Mouse (Mus musculus) urinary bladder, postnatal 4 days (tissue): ENCODE measurements around the gene Hspb8.

ENCODE experiments used
- DNase-seq, 2 experiments: peaks; one replicate each; pipeline ENCODE4 v3.0.0; 2021 to 2022; ENCODE audit warnings: low spot score in 2 of 2

The Hspb8 gene

GRCm38 (mm10) chr5:116422699-116423201 is at the start of gene Hspb8:
Hspb8 (minus strand) TSS chr5:116422864.
- DNase-seq: peak; percentile 74 to 80

- DNase-seq: no peak
These were observed 38.8 kb upstream of the Hspb8 start for GRCm38 (mm10) chr5:116461354-116462042.

DNA sequence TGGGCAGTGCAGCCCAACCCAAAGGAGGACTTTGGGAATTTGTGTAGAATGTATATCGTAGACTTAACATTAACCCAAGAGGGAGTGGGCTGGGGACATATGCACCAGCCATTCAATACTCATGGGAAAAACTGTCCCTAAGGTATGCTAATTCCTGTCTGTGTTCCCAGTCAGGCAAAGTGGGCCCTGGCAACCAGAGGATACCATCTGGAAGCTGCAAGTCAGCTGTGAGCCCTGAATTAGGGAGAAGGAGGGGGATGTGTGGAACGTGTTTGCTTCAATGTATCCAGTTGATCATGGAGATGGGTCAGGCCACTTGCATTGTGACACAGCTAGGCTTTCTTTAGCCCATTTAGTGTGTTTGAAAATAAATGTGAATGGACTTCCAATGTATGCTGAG is 37.3 kb upstream of the Hspb8 start:
- DNase-seq: no peak

- no peak for DNase-seq
These were observed 35.1 kb upstream of the Hspb8 start for GRCm38 (mm10) chr5:116457791-116458190.

DNA sequence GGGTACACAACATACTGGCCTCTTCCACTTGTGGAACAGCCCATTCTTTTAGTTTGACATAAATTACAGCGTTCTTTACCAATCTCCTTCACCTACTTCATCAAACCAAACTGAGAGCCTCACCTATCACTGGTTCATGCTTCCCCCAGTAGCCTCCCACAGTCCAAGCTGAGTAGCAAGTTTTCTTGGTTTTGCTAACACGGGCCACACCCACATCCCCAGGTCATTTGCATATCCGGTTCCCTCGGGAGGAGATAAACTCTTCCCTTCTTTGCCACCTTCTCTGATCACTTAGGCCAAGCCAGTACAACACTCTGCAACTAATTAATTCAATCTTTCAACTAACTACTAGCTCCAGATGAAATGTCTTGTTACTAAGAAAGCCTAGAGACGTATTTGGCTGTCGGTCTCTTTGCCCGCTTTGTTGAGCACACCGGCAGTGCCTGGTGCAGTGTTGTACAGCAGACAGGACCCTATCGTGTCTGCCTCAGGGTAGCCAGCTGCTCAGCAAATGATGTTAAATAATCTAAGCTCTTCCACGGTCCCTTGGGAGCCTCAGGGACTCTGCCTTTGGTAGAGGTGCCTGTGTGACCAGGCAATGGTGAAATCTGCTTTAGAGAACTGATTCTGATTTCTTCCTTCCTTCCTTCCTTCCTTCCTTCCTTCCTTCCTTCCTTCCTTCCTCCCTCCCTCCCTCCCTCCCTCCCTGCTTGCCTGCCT is 34.3 kb upstream of the Hspb8 start:
- no peak for DNase-seq

DNA sequence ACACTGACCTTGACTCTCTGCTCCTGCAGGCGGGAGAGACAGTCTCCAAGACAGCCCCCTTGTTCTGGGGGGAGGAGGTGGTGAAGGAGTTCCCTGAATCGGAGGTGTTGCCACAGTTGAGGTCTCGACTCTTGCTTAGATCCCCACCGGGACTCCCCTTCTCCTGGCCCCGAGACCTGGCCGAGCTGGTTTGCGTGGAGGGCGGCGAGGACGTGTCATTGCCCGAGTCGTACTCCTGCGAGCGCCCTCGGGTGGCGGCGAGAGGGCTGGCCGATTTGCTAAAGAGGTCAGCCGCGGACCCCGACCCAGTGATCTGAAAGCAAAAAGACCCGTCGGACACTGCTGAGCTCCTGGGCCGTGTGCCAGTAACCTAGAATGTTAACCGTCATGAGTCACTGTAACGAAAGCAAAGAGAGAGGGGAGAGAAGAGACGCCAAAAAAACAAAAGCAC is 30.8 kb upstream of the Hspb8 start:
- peak; percentile 64 to 79 for DNase-seq

DNA sequence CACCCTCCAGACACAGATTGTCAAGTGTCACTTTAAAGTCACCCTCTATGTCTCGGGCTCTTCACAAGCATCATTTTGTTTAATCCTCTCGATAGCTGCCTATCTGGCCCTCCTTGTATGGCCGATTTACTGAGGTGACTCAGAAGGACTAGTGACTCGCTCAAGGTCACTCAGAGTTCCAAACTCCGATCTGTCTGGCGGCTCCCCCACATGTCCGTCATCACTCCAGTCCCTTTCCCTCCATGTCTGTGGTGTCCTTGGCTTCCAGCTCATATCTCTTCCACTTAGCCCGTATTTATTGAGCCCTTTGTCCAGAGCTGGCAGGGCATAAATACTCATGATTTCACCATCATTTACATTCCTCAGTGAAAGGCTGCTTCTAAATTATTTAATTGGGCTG is 28.2 kb upstream of the Hspb8 start:
- DNase-seq: no peak

GRCm38 (mm10) chr5:116449522-116450225 is 27.0 kb upstream of the Hspb8 start:
- no peak for DNase-seq

DNA sequence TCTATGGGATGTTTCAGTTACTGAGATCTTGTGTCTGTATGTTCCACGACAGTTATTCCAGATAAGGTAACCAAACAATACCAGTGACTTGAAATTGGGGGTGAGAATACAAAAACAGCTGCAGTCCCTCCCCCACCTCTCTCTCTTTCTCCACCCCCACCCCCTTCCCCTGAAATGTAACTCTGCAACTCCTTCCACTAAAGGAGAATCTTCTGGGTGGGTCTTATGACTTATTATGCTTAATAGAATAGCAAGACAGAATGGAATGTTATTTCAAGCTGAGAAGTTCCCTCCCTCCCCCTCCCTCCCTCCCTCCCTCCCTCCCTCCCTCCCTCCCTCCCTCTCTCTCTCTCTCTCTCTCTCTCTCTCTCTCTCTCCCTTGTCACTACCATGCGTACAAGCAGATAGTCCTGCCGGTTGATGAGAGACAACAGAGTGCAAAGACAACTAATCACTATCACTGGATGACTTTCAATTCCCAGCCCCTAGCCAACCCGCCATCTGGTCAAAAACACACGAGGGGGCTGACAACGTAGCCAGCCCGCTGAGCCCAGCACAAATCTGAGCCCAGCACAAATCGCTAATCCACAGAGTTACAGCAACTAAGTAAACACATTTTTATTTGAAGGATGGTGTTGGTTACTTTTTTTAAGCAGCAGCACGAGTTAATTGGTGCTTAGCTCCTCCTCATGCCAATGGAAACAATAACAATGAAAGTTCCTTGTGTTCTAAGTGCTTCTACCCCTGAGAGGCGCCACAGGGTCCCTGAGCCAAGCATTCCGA is 25.9 kb upstream of the Hspb8 start:
- DNase-seq: no peak

DNA sequence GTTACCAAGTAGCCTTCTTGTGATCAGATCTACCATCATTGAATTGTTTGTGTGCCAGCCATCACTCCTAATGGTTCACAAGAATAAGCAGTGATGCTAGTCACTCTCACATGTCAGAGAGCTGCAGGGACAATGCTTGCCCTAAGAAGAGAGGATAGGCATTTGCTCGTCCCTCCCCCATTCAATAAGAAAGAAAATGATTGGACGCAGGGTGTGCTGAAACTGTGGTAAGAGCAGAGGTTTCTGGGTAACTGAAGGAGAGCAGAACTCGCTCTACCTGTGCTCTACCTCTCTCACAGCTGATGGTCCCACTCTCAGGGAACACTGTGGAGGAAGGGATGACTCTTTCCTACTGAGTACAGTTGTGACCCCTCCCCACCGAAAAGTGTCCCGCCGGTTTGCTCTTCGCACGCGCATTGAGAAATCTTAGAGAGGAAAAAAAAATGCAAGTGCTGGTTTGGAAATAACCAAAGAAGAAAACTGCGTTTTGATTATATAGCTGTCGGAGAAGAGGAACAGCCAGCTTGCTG is 25.2 kb upstream of the Hspb8 start:
- no peak for DNase-seq

DNA sequence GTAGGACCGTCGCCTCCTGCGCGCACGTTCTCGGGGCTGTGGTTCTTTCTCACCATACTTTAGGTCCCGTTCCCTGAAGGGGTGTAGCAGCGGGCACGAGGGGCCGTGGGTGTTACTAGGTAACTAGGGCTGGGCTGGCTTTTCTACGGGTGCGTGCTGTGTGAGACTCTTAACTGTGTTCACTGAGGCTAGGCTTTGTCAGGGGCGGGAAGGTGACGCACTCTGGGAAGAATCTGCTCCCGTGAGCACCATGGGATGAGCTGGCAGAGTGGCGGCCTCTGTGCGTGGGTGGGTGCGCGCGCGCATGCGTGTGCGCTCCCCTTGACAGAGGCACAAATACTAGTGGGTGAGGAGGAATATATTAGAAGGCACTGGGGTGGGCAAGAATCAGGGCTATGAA is 23.9 kb upstream of the Hspb8 start:
- DNase-seq: no peak

GRCm38 (mm10) chr5:116445634-116446367 is 23.1 kb upstream of the Hspb8 start:
- DNase-seq: no peak

DNA sequence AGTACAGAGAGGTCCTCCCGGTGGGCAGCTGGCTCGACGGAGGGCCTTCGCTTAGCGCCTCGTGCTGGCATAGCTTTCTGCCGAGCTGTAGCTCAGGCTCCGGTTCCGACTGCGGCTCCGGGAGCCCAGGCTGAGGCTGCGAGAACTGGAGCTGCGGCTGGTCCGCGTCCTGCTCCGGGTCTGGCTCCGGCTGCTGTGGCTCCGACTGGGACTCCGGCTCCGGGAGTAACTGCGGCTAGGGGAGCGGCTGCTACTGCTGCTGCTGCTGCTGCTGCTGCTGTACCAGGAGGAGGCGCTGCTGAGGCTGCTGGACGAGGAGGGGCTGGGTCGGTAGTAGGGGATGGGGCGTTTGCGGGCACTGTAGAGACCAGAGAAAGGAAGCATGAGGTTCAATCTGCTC is 21.9 kb upstream of the Hspb8 start:
- no peak for DNase-seq

- no peak for DNase-seq
These were observed 20.8 kb upstream of the Hspb8 start for GRCm38 (mm10) chr5:116443459-116443940.

DNA sequence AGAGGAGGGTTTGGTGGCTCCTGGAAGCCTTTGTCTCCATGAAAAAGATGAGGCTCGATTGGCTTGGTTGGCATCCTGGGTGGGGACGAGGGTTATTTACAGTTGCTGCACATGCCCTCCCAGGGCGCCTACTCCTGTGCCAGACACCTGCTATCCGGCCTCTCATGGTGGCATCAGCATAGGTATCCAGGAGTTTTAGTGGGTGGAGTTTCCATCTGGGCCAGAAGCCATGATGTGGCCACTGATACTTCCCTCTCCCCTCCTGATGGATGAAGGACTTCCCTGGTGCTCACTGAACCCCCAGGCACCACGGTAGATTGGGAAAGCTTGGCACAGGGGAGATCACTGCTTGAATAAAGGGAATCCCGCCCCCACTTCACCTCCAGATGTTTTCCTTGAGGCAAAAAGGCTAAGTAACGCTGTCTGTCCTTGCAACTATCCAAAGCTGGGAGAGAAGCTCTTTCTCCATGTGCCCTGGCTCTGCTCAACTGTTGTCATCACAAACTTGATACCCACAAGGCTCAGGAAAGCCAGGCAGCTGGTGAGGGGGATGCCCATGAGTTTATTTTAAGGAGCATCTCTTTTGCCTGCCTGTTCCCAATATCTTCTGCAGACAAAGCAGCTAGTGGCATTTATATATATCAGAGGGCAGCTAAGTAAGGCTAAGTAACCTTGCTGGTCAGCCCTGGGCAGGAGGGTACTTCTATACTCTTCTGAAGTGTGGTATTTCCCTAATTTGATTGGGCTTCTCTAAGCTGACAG is 20.2 kb upstream of the Hspb8 start:
- no peak for DNase-seq

DNA sequence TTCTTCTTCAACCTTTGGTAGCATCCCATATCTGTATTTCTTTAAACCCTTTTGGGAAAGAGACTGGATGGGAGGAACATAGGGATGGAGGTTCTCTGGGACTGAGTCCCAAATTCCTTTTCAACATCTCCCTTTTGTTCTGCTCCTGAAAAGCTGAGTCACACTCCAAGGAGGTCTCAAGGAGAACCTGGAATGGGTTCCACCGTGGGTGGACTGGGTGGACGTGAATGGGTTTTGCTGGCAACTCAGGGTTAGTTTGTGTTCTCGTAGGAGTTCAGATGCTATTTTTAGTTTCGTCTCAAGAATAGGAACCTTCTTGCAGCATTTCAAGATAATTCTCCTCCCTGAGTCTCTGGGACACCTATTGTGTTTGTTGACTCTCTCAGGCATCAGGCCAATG is 17.6 kb upstream of the Hspb8 start:
- DNase-seq: no peak

DNA sequence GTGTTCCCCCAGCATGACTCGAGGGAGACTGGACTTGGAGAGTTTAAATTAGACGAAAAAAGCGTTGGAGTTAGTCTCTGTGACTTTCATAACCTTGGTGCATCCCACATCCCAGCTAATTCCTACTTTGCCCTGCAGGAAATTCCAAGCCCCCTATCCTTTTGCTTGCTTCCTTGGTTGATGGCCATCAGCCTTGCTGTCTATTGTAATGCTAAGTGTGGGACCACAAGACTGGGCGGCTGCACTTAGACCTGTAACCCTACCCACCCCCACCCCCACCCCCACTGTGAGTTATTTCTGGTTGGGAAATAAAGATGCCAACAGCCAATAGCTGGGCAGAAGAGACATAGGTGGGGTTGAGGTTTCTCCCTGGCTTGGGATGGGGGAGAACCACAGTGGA is 15.7 kb upstream of the Hspb8 start:
- DNase-seq: no peak

DNA sequence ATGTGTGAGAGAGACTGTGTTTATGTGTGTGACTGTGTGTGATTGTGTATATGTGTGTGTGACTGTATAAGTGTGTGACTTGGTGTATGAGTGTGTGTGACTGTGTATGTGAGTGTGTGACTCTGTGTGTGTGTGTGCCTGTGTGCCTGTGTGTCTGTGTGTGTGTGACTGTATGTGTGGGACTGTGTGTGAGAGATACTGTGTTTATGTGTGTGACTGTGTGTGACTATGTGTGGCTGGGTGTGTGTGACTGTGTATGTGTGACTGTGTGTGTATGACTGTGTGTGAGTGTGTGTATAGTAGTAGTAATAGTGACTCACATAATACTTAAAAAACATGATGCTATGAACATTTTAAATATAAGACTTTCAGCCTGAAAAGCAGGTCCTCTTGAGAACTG is 13.5 kb upstream of the Hspb8 start:
- DNase-seq: no peak

GRCm38 (mm10) chr5:116434976-116435850 is 12.5 kb upstream of the Hspb8 start:
- DNase-seq: no peak
